Mouse (Mus musculus): ENCODE measurements around the gene Ppp1r1c.

Ppp1r1c gene

GRCm38 (mm10) chr2:79707575-79707974 is at the start of gene Ppp1r1c:
TSS of gene Ppp1r1c (plus strand) at chr2:79707780.
- in situ Hi-C loops (cut with MboI, MseI): no loop called here

GRCm38 (mm10) chr2:79660417-79661185 is 47.0 kb upstream of the Ppp1r1c start:
- in situ Hi-C loops (cut with MboI, MseI): loop anchor here (25.0 kb wide), 1 partner anchor 298 kb away; no protein-coding TSS in a partner anchor

DNA sequence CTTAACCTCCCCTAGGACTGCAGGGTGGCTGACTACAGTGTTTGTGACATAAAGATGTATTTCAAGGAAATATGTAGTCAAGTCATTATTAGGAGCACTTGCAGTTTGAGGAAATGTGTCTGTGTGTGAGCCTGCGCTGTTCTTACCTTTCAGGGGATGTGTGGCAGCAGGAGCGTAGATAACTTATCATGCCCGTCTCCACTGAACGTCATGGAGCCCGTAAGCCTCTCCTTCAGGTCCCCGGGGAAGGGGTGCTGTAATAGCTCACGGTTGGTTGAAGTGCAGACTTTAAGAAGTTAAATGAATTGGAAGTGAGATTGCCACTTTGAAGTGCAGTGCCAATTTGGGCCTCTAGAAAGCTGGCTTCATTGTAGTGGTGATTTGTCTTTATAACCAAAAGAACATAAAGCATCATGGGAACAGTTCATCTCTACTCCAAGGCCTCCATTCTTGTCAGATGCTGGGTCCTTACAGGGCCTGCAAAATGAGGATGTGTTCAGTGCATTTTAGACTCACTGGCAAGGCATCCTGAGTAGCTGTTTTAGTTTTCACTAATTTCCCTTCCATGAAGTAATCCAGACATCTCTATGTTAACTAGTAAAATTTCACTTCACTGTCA is 46.0 kb upstream of the Ppp1r1c start:
- in situ Hi-C loops (cut with MboI, MseI): loop anchor here (25.0 kb wide), 1 partner anchor 299 kb away; no protein-coding TSS in a partner anchor

DNA sequence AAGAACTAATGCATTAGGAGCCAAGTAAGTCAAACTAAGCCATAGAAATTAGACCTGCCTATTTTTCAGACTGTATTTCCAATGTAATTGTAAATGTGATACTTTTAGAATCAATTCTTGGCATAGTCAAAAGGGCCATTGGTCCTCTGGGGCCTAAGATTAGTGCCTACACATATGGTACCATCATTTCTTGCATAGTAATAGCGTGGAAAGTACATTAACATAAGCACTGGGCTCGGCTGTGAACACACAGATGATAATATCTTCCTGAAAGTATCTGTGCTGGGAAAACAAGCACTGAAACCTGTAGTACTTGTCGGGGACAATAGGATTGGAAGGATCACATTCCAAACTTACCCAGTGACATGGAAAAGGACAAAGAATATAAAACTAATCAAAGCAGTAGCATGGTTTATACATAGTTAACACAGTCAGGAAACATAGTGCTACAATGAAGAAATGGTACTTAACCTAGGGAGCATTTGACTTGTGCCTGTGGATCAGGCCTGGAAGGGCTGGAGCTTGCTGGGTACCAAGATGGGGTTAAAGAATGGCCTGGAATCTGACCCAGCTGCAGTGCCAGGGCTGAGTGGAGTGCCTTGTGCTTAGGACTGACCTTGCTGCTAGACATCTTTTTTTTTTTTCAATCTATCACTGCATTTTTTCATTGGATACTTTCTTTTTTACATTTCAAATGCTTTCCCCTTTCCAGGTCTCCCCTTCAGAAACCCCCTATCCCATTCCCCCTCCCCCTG is 42.9 kb upstream of the Ppp1r1c start:
- in situ Hi-C loops (cut with MboI, MseI): loop anchor here (25.0 kb wide), 1 partner anchor 302 kb away; no protein-coding TSS in a partner anchor

DNA sequence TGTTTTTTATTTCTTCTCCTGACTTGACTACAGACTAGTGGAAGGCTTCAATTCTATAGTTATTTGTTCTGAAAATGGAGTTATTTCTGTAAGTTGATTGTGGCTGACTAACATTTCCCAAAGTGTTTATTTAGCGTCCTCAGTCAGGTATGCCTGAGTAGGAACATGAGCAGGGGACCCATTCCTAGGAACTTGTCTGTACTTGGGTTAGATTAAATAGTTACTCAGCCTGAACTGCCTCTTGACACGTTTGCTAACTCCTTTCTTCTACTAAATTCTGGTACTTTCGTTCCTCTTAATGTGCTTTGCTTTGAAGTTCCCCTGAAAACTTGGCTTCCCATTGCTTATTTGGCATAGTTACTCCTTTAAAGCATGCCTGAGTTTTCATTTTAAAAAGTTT is 42.1 kb upstream of the Ppp1r1c start:
- in situ Hi-C loops (cut with MboI, MseI): loop anchor here (25.0 kb wide), 1 partner anchor 303 kb away; no protein-coding TSS in a partner anchor

GRCm38 (mm10) chr2:79675266-79675665 is 32.3 kb upstream of the Ppp1r1c start:
- in situ Hi-C loops (cut with MboI, MseI): no loop called here

DNA sequence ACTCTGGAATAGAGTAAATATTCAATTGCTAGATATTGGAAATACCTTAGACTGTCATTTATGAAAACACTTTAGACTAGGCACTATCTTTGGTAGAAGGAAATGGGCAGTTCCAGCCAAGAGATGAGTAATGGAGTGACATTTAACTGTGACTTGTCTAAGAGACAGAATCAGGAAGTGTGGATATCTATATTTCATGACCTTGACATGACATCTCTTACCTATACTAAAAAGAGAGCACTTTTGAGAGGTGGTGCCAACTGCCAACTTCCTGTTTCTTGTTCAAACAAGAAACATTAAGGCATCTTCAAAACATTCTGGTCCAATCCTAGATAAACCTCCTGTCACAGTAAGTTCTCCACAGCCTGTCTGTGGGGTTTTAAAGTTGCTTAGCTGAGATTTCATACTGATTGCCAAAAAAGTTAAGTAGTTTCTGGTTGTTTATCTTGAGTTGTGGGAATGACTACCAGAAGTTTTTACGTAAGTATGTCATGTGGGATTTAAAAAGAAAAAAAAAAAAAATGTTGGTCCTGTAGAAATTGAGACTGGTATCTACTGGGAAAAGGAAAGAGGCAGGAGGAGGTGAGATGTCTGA is 29.8 kb upstream of the Ppp1r1c start:
- in situ Hi-C loops (cut with MboI, MseI): no loop called here

DNA sequence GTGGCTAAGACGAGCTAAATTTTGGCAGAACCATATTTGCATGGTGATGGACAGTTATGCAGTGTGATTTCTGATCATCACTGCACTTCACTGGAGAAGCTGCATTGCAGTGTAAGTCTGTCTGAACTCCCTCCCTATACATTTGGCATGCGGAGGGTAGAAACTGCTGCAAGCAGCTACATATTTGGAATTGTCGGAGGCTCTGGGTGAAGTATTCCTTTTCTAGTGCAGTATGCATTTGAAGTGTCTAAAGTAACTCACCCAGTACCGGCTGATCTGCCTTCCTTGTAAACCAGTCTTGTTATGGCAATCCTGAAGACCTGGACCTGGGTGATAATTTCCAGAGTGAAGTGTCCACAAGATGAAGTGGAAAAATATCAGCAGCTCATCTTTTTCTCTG is 25.9 kb upstream of the Ppp1r1c start:
- in situ Hi-C loops (cut with MboI, MseI): no loop called here

DNA sequence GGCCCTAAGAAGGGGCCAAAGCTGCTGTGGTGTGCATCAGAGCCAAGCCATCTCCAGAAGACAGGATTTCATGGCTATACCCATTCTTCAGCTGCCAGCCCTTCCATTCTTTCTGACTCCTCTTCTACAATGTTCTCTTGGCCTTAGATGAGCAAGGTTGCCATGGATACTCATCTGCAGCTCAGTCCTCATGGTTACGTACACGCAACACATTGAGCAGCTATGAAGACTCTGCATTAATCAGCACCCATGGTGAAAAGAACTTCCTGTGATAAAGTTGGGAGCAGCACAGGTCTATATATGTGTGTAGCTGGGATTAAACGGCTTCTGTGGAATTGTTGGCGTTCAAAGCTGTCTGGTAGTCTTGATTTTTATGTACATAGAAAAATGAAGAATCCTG is 24.3 kb upstream of the Ppp1r1c start:
- in situ Hi-C loops (cut with MboI, MseI): no loop called here

GRCm38 (mm10) chr2:79690838-79691237 is 16.7 kb upstream of the Ppp1r1c start:
- in situ Hi-C loops (cut with MboI, MseI): no loop called here

GRCm38 (mm10) chr2:79695190-79695589 is 12.4 kb upstream of the Ppp1r1c start:
- in situ Hi-C loops (cut with MboI, MseI): no loop called here

DNA sequence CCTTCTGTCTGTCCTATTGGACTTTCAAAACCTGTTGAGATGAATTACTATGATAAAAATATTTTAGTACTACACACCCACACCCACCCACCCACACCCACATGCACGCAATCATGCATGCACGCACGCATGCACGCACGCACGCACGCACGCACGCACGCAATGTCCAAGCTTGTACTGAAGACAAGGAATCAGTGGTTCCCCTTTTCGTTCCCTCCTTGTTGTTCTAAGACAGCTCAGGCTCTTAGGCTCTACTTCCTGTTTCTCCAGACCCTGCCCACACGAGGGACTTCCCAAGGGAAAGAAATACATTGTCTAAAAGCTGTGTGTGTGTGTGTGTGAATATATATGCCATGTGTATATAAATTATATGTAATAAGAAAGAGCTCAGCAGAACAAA is 11.6 kb upstream of the Ppp1r1c start:
- in situ Hi-C loops (cut with MboI, MseI): no loop called here

DNA sequence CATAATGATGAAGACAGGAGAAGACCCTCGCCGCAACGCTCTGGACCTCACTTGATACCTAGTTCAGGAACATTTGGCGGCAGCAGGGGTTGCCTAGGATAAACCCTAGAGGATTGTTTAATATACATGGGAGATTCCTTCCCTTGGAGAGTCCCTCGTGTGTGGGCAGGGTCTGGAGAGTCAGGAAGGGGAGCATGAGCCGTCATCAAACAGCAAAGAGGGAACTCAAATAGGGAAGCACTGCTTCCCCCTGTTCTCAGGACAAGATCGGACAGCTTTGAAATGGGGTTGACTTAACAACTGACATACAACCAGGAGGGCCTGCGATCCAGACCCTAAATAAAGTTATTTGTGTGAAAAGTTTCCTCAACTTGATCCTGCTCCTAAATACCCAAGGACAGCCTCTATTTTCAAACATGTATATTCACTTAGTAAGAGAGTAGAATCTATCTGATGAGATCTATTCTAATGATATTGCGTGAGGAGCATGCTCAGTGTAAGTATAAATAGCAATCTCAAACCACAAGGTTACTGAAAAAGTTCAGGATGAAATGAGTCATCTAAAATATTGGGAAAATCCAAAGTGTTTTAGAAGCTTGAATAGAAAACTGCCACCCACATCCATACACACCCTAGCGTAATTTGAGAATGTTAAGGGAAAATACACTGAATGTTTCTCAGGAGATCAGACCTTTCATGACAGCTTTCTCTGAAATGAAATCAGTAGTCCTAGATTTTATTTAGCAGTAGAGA is 10.9 kb upstream of the Ppp1r1c start:
- in situ Hi-C loops (cut with MboI, MseI): no loop called here

DNA sequence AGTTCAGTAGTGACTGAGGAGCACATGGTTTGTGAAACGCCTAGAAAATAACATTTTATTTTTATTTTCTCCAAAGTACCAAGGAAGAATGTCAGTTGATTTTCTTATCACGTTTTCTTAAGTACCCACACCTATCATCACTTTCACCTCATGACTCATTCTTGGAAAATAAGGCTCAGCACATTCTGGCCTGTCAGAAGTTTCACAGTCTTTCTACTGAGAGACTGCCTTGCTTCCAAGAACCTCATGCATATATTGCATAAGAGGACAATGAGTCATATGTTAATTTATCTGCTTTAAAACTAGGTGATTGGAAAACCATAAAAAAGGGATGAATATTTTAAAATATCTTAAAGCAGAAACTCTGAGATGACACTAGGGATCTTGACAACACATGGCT is 9.4 kb upstream of the Ppp1r1c start:
- in situ Hi-C loops (cut with MboI, MseI): no loop called here

GRCm38 (mm10) chr2:79704773-79705172 is 2.8 kb upstream of the Ppp1r1c start:
- in situ Hi-C loops (cut with MboI, MseI): no loop called here

DNA sequence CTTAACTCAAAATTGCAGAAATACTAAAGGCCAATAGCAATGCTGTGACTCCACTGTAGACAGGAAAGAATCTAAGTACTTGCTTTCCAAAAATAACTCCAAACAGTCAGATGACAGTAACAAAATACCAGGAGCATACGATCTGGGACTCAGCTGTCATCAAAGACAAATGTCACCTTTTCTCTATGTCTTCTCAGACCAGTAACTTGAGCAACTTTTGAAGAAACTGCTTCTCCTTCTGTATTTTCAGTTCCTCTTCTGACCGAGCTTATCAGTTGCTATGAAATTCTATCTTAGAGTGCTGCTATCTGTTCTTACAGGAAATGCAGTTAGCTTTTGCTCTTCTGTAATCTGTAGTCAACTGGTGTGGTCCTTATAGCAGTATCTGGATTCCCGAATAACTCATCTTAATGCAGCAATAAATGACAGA is 6.1 kb downstream of the Ppp1r1c start:
- in situ Hi-C loops (cut with MboI, MseI): no loop called here

GRCm38 (mm10) chr2:79714745-79715144 is 7.2 kb downstream of the Ppp1r1c start:
- in situ Hi-C loops (cut with MboI, MseI): no loop called here

DNA sequence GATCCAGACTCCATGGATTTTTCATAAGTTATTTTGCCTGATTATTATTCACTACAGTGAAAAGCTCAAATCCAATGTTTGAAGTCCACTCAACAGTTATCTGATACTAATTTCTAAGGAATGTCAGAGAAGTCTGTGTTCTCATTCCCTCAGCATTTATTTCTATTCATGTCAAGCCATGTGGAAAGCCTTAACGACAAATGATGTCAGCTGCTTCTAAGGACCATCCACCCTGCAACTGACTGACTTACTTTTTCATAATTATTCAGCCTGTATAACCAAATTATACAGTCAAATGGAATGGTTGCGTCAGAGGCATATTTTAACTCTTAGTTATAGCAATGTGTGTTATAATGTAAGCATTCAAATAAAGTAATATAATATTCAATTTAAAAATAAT is 8.3 kb downstream of the Ppp1r1c start:
- in situ Hi-C loops (cut with MboI, MseI): no loop called here

DNA sequence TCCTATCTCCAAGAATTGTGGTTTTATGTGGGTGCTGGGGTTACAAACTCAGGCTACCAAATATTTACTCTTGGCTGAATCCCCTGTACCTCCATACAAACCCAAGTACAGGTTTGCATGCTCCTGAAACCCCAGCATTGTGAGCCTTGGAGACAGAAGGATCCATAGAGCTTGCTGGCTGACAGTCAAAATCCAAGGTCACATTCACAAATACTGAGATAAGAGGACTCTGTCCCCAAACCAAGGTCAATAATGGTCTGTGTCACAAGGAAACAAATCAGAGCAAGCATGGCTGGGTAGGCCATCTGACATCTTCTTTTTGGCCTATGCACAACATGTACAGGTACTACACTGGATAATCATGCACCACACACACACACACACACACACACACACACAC is 10.3 kb downstream of the Ppp1r1c start:
- in situ Hi-C loops (cut with MboI, MseI): no loop called here

DNA sequence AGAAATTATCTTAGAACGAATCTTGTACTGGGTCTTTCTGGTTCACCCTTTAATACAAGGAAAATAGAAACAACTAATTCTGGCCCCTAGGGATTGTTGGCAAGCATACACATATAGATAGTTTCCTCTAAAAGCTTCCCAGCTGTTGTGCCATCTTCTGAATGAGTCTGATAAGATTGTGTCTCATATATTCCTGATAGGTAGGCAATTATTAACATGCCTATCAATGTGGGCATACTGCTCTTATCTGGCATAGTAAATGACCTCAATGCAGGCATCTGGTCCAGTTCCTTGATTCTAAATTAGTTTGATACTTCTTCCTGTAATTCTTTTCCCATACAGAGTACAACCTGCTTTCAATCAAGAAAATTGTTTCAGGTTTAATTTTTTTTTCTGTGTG is 14.8 kb downstream of the Ppp1r1c start:
- in situ Hi-C loops (cut with MboI, MseI): no loop called here

- in situ Hi-C loops (cut with MboI, MseI): no loop called here
These were observed 31.4 kb downstream of the Ppp1r1c start for GRCm38 (mm10) chr2:79738958-79739357.
